Mouse (Mus musculus) midbrain, embryonic 12.5 days (tissue): Measurements from ENCODE around the gene Adarb1. TPM values are rescaled to one million over a fixed set of nuclear protein-coding genes. Genes with fewer than 3 reads are reported as not detected.
"Not testable (repeated sequence)": the region's sequence is repeated elsewhere in the genome, so short reads cannot be mapped to it uniquely, and the experiment has no call there.

Source experiments
- ATAC-seq: fragments of 200-750 bp; cut with Nextera tagmentation; 2 replicates; pipeline ENCODE4 v1.8.0; 2017; ENCODE audit warnings: low read depth, moderate TSS enrichment, moderate library complexity; ENCODE audit not compliant: low FRiP score
- H3K27ac ChIP-seq: fragments of 300-500 bp; sonication (generic); replicated peaks from 2 replicates; pipeline ENCODE4 v1.5.1; 2016; ENCODE audit warnings: mild to moderate bottlenecking
- H3K27me3 ChIP-seq: fragments of 300-500 bp; sonication (generic); 2 replicates; pipeline ENCODE4 v1.6.1; 2016; ENCODE audit warnings: mild to moderate bottlenecking
- H3K36me3 ChIP-seq: fragments of 300-500 bp; sonication (generic); 2 replicates; pipeline ENCODE4 v1.6.1; 2016
- H3K4me1 ChIP-seq: fragments of 300-500 bp; sonication (generic); 2 replicates; pipeline ENCODE4 v1.6.1; 2016
- H3K4me2 ChIP-seq: fragments of 300-500 bp; sonication (generic); replicated peaks from 2 replicates; pipeline ENCODE4 v1.6.1; 2016; ENCODE audit warnings: mild to moderate bottlenecking, moderate library complexity
- H3K4me3 ChIP-seq: fragments of 300-500 bp; sonication (generic); 2 replicates; pipeline ENCODE4 v1.5.1; 2016; ENCODE audit warnings: mild to moderate bottlenecking
- H3K9ac ChIP-seq: fragments of 300-500 bp; sonication (generic); replicated peaks from 2 replicates; pipeline ENCODE4 v1.6.1; 2016; ENCODE audit warnings: mild to moderate bottlenecking, moderate library complexity
- H3K9me3 ChIP-seq: fragments of 300-500 bp; sonication (generic); 2 replicates; pipeline ENCODE4 v1.6.1; 2016; ENCODE audit warnings: mild to moderate bottlenecking
- WGBS: fragments of 180-500 bp; shearing (Covaris S2); methylation state at CpG from one replicate; pipeline ENCODE4 v1.1.7; 2016; 5-methylcytosine and 5-hydroxymethylcytosine counted together
- polyA plus RNA-seq: library from polyadenylated mRNA; unstranded; fragments of >200 nt; fragmentation: Nextera tagmentation; extraction: Ambion mirVana; gene quantifications from 2 replicates; pipeline ENCODE4 v1.2.1, GENCODE M21; 2016

The Adarb1 gene
- polyA plus RNA-seq, 1 experiment from 2014 or later = 9.3 TPM

GRCm38 (mm10) chr10:77300237-77300933 is 117.7 kb downstream of the Adarb1 start:
- peaks cover 5% of the 10 kb centered on the region; the same call in 1 of the 2 replicates for H3K4me1 ChIP-seq
- 84% methylated on average over 8 of the region's 8 CpGs for WGBS
- H3K4me2 ChIP-seq = no peak overlapping the region
- H3K36me3 ChIP-seq = 0 out of 2 replicates have a peak, but pooled peaks cover 4% of the 10 kb centered on the region
- H3K9me3 ChIP-seq = no peaks in the 10 kb centered on the region
- no peak overlapping the region for H3K4me3 ChIP-seq
- H3K9ac ChIP-seq = no peak overlapping the region
- H3K27me3 ChIP-seq = no peaks in the 10 kb centered on the region
- H3K27ac ChIP-seq = no peak overlapping the region
- ATAC-seq = no peak

GRCm38 (mm10) chr10:77299194-77299593 is 118.9 kb downstream of the Adarb1 start:
- Histone ChIP-seq H3K9ac (no peak overlapping the region), H3K4me1 (no peaks in the 10 kb centered on the region), H3K27me3 (no peaks in the 10 kb centered on the region), H3K27ac (no peak overlapping the region), H3K36me3 (0 out of 2 replicates have a peak, but pooled peaks cover 10% of the 10 kb centered on the region), H3K9me3 (no peaks in the 10 kb centered on the region), H3K4me3 (no peak overlapping the region), H3K4me2 (no peak overlapping the region)
- 92% methylated on average over 2 of the region's 2 CpGs for WGBS
- ATAC-seq = no peak

DNA sequence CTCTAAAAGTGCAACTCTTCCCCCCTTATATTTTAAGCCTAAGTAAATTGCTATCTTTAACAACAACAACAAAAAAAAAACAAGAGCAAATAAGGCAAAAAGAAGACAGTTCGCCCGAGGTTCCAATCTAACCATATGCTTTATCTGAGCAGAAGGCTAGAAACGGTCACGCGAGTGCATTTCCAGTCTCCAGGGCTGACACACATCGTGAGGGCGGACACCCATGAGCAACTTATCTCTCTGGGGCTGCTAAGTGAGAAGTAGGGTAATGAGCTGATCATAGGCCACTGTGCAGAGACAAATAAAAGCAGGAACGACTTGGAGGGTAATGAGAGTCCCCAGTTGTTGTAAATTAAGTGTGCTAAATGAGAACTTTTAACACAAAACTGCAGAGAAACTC is 119.4 kb downstream of the Adarb1 start:
- Histone ChIP-seq H3K4me2 (no peak overlapping the region), H3K9ac (no peak overlapping the region), H3K27ac (no peak overlapping the region), H3K9me3 (no peaks in the 10 kb centered on the region), H3K36me3 (0 out of 2 replicates have a peak, but pooled peaks cover 10% of the 10 kb centered on the region), H3K4me3 (no peak overlapping the region), H3K4me1 (no peaks in the 10 kb centered on the region), H3K27me3 (no peaks in the 10 kb centered on the region)
- WGBS = 92% methylated on average over 8 of the region's 8 CpGs
- no peak for ATAC-seq

DNA sequence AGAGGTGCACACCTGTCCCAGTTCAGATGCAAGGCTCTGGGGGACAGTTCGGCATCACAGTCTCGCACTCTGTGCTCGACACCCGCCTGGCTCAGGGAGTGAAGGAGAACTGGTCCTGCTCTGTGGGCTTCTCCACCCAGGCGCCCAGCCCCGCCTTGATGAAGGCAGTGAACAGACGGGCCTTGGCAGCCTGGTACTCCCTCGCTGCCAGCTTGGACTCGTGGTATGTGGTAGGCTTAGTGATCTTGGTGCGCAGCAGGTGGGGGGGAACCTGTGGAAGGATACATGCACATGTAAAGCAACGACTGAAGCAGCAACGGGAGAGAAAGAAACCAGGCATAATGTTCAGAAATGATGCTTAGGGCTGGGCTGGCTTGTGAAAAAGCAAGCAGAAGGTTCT is 123.4 kb downstream of the Adarb1 start:
- Histone ChIP-seq H3K4me3 (no peak overlapping the region), H3K4me1 (no peaks in the 10 kb centered on the region), H3K9me3 (no peaks in the 10 kb centered on the region), H3K36me3 (0 out of 2 replicates have a peak, but pooled peaks cover 6% of the 10 kb centered on the region), H3K4me2 (no peak overlapping the region), H3K27me3 (no peaks in the 10 kb centered on the region), H3K27ac (no peak overlapping the region), H3K9ac (no peak overlapping the region)
- 94% methylated on average over 12 of the region's 12 CpGs for WGBS
- ATAC-seq = no peak

- Histone ChIP-seq H3K27me3 (no peaks in the 10 kb centered on the region), H3K4me2 (no peak overlapping the region), H3K36me3 (0 out of 2 replicates have a peak, but pooled peaks cover 6% of the 10 kb centered on the region), H3K9me3 (no peaks in the 10 kb centered on the region), H3K27ac (no peak overlapping the region), H3K4me3 (no peak overlapping the region), H3K9ac (no peak overlapping the region), H3K4me1 (no peaks in the 10 kb centered on the region)
- ATAC-seq = no peak
- 80% methylated on average over 17 of the region's 17 CpGs for WGBS
Measured at GRCm38 (mm10) chr10:77290624-77291366, 127.3 kb downstream of the Adarb1 start.

DNA sequence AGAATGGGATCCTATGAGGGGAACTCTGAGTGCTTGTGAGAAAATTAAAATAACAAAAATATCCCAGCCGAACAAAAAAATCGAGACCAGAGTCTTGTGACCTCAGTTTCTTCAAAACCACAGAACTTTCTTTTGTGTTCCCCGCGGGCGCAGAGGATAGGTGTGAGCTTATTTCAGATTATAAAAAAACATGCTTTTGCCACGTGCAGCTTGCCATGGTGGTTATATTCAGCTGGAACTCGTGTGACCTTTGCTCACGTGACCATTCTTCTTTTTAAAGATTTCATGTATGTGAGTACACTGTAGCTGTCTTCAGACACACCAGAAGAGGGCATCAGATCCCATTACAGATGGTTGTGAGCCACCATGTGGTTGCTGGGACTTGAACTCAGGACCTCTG is 128.5 kb downstream of the Adarb1 start:
- Histone ChIP-seq H3K9ac (no peak overlapping the region), H3K9me3 (no peaks in the 10 kb centered on the region), H3K4me1 (no peaks in the 10 kb centered on the region), H3K4me3 (no peak overlapping the region), H3K36me3 (0 out of 2 replicates have a peak, but pooled peaks cover 3% of the 10 kb centered on the region), H3K4me2 (no peak overlapping the region), H3K27me3 (no peaks in the 10 kb centered on the region), H3K27ac (no peak overlapping the region)
- no peak for ATAC-seq
- 90% methylated on average over 8 of the region's 8 CpGs for WGBS

- WGBS = 72% methylated on average over 5 of the region's 5 CpGs
Measured at GRCm38 (mm10) chr10:77288639-77289195, 129.4 kb downstream of the Adarb1 start.

DNA sequence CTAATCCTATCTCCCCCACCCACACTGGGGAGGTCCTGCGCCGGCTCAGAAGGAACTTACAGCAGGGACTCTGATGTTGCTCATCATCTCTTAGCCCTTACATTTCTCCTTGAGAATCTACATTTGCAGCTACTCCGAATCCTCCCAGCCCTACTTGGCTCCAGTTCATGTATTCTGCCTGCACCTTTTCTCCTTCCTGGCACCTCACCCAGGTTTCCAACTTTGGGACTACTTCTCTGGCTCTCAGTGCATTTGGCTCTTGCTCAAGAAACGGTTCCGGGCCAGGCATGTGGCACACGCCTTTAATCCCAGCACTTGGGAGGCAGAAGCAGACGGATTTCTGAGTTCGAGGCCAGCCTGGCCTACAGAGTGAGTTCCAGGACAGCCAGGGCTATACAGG is 130.4 kb downstream of the Adarb1 start:
- WGBS = 88% methylated on average over 8 of the region's 8 CpGs
- Histone ChIP-seq H3K9me3 (no peaks in the 10 kb centered on the region), H3K4me1 (no peaks in the 10 kb centered on the region), H3K4me3 (no peak overlapping the region), H3K27ac (no peak overlapping the region), H3K36me3 (no peaks in the 10 kb centered on the region), H3K9ac (no peak overlapping the region), H3K27me3 (no peaks in the 10 kb centered on the region), H3K4me2 (no peak overlapping the region)
- ATAC-seq = no peak

More at GRCm38 (mm10) chr10:77288639-77289195, 129.4 kb downstream of the Adarb1 start:
- Histone ChIP-seq H3K36me3 (no peaks in the 10 kb centered on the region), H3K9ac (no peak overlapping the region), H3K9me3 (no peaks in the 10 kb centered on the region), H3K4me3 (no peak overlapping the region), H3K27me3 (no peaks in the 10 kb centered on the region), H3K4me2 (no peak overlapping the region), H3K27ac (no peak overlapping the region), H3K4me1 (no peaks in the 10 kb centered on the region)
- ATAC-seq = no peak

- H3K36me3 ChIP-seq = no peaks in the 10 kb centered on the region
- no peaks in the 10 kb centered on the region for H3K4me1 ChIP-seq
- WGBS = 83% methylated on average over 6 of the region's 6 CpGs
- no peaks in the 10 kb centered on the region; the same call in 1 of the 2 replicates for H3K27me3 ChIP-seq
- H3K4me3 ChIP-seq = no peak overlapping the region
- H3K27ac ChIP-seq = no peak overlapping the region
- ATAC-seq = no peak
- no peak overlapping the region for H3K9ac ChIP-seq
- no peak overlapping the region for H3K4me2 ChIP-seq
- H3K9me3 ChIP-seq = no peaks in the 10 kb centered on the region
Measured at GRCm38 (mm10) chr10:77284832-77285231, 133.2 kb downstream of the Adarb1 start.

DNA sequence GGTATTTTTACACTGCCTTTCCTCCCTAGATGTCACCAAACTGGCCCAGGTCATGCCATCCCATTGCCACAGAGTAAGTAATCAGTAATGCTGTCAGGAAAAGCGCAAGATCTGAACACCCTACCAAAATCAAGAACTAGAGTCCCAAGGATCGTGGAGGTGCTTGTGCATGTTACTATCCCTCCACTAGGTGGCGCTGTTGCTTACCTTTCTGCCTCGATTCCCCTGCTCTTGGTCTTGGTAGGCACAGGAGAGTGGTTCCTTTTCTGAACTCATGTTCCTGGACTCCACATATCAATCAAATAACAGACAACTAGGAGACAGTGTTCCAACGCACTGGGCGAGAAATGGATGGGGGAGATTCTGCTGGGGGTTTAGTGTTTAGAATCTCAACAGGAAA is 135.2 kb downstream of the Adarb1 start:
- no peak overlapping the region for H3K4me3 ChIP-seq
- H3K9ac ChIP-seq = no peak overlapping the region
- H3K4me2 ChIP-seq = no peak overlapping the region
- no peak overlapping the region for H3K27ac ChIP-seq
- H3K27me3 ChIP-seq = no peaks in the 10 kb centered on the region; the same call in 1 of the 2 replicates
- no peaks in the 10 kb centered on the region for H3K9me3 ChIP-seq
- ATAC-seq = no peak
- WGBS = 19% methylated on average over 6 of the region's 6 CpGs
- no peaks in the 10 kb centered on the region for H3K4me1 ChIP-seq
- no peaks in the 10 kb centered on the region for H3K36me3 ChIP-seq

DNA sequence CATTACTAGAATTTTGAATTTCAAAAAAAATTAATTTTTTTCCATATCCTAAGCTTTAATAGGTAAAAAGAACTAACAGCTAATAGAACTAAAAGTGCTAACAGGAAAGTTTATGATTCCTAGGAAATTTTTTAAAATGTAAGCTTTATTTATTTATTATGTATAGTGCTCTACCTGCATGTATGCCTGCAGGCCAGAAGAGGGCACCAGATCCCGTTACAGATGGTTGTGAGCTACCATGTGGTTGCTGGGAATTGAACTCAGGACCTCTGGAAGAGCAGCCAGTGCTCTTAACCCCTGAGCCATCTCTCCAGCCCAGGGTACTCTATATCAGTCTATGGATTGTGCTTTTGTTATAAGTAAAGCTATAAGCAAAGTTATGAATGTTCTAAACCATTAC is 136.0 kb downstream of the Adarb1 start:
- H3K36me3 ChIP-seq, H3K4me3 ChIP-seq, H3K4me1 ChIP-seq, H3K9ac ChIP-seq, H3K27ac ChIP-seq, ATAC-seq, H3K4me2 ChIP-seq, H3K9me3 ChIP-seq, H3K27me3 ChIP-seq: not testable (repeated sequence)
- WGBS = 71% methylated on average over 1 of the region's 1 CpGs

DNA sequence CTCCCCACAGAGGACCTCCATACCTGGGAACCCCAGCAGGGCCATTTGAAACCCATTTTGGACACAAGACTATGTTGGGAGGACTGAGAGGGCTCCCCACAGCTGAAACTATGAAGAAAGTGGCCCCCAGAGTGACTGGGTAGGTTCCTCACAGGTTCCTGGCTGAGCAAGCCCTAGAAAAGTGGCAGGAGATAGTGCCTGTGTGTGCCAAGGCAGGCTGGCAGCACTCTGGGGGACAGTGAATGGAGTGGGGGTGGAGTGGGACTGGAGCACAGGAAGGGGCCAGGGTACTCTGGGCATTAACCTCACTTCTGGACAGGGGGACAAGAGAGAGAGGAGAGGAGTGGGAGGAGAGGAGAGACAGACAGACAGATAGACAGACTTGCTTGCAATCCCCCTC is 144.3 kb downstream of the Adarb1 start:
- H3K27me3 ChIP-seq = peaks cover 3% of the 10 kb centered on the region; the same call in 1 of the 2 replicates
- H3K4me3 ChIP-seq = no peak overlapping the region
- no peak for ATAC-seq
- H3K27ac ChIP-seq = no peak overlapping the region
- H3K9ac ChIP-seq = no peak overlapping the region
- H3K9me3 ChIP-seq = no peaks in the 10 kb centered on the region
- peaks cover 21% of the 10 kb centered on the region for H3K36me3 ChIP-seq
- H3K4me1 ChIP-seq = peaks cover 4% of the 10 kb centered on the region; the same call in 1 of the 2 replicates
- no peak overlapping the region for H3K4me2 ChIP-seq
